Mouse (Mus musculus): ENCODE results near the gene Cspg5.

DNA sequence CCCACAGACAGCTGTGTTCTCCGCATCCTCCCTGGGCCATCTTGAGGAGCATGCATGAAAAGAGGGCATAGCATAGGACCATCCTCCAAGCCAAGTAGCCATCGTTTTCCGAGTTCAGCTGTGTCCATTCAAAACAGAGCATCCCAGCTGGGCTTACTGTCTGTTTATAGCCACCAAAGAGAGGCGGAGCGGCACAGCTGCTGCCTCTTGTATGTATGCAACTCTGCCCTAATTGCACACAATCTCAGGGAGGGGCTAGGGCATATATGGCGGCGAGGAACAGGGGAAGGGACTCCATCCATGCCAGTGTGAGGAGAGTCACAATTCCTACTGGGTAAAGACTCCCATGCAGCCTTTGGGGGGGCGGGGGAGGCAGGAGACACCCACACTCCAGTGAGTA lies 19.6 kb downstream of the Cspg5 start:
- TF ChIP-seq CTCF (IDR thresholded peaks at IDR 0.05; ENCODE audit: borderline replicate concordance, insufficient read depth, low read depth, low read length) (no peak), POLR2A (IDR thresholded peaks at IDR 0.05; ENCODE audit: borderline replicate concordance, insufficient read depth, low read length) (no peak)
